Mouse (Mus musculus): Measurements from ENCODE around the gene Lsm8.

GRCm38 (mm10) chr6:18894142-18894541 is 45.8 kb downstream of the Lsm8 start:
- TF ChIP-seq CTCF (IDR thresholded peaks at IDR 0.05; ENCODE audit: extremely low read depth, insufficient read depth, insufficient read length, insufficient replicate concordance) (no peak), POLR2A (IDR thresholded peaks at IDR 0.05; ENCODE audit: low read depth, low read length) (no peak)
